In the genomic region with DNA sequence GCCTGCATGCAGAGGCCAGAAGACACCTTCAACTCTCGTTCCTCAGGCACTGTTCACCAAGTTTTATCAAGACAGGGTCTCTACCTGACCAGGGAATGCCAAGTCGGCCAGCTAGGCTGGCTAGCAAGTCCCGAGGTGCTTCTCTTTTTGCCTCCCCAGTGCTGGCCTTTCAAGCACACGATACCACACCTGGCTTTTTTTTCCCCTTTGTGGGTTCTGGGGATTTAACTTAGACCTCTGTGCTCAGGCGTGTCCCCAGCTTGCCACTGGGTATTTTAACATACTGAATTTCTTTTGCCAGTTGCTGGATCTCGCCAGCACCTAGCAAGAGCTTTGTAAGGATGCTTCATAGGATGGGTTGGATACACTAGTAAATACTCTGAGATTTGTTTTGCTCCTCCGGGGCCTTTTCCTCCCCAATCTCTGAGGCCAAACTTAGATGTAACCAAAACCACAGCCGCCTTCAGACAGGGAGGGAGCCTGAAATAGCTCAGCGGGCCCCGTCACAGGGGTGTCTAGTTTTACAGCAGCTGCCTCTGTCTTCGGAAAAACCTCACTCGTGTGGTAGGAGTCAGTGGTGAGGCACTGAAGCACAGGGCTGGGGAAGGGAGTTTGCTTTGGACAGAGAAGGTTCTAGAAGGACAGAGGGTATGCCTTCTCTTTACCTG, we compare ENCODE assay signal across 11 mouse cellular contexts. TPM values are rescaled to one million over a fixed set of nuclear protein-coding genes. Genes with fewer than 3 reads are reported as not detected.
DNase-seq lines count a peak whose midpoint lies in the region; ATAC-seq and TF ChIP-seq lines count a peak whose summit lies in the region.
"Had no signal": no experiment of that assay in that cellular context is flagged by ENCODE, and none has a peak within 500 bp of the region (broad histone marks: within the 10 kb centered on the region; RNA-seq: fewer than 3 reads in every experiment).

No protein-coding gene starts in this region.

- peaks cover 33% of the 10 kb centered on the region for H3K4me1 ChIP-seq in embryonic facial prominence, embryonic 13.5 days
- H3K4me1 ChIP-seq in embryonic facial prominence, embryonic 10.5 days, result 0 out of 2 replicates have a peak, but pooled peaks cover 4% of the 10 kb centered on the region

- H3K9me3 ChIP-seq in embryonic facial prominence, embryonic 13.5 days, result no peaks in the 10 kb centered on the region
- H3K9me3 ChIP-seq in embryonic facial prominence, embryonic 10.5 days, result no peaks in the 10 kb centered on the region
- H3K9me3 ChIP-seq: neural tube, embryonic 15.5 days had no signal

- no peak for ATAC-seq in embryonic facial prominence, embryonic 13.5 days (ENCODE audit: insufficient number of reproducible peaks, insufficient read depth, low FRiP score, low TSS enrichment, low read depth)
- ATAC-seq: forebrain, embryonic 16.5 days had no signal

- H3K27ac ChIP-seq in embryonic facial prominence, embryonic 13.5 days, result peak overlapping the region; percentile 71
- H3K27ac ChIP-seq in embryonic facial prominence, embryonic 10.5 days (replicated peaks), result no peak overlapping the region
- H3K27ac ChIP-seq in gastrocnemius, adult 2 months, result peak overlapping the region; percentile 94
- H3K27ac ChIP-seq: neural tube, embryonic 15.5 days had no signal

- no peak overlapping the region for H3K9ac ChIP-seq in embryonic facial prominence, embryonic 13.5 days
- H3K9ac ChIP-seq: neural tube, embryonic 15.5 days had no signal

- H3K36me3 ChIP-seq in embryonic facial prominence, embryonic 13.5 days, result no peaks in the 10 kb centered on the region
- H3K36me3 ChIP-seq in embryonic facial prominence, embryonic 10.5 days (replicated peaks), result no peaks in the 10 kb centered on the region
- H3K36me3 ChIP-seq: neural tube, embryonic 15.5 days had no signal

- TF ChIP-seq CTCF in gastrocnemius, adult 2 months (IDR thresholded peaks at IDR 0.05), result peak; percentile 20; the same call in 1 of the 2 replicates

- DNase-seq in embryonic facial prominence, embryonic 10.5 days (ENCODE audit: low spot score), result no peak
- peak; percentile 48 for DNase-seq in 416B (ENCODE audit: low read depth)
- peak; percentile 86 for DNase-seq in gastrocnemius, adult 2 months
- peak; percentile 31 for DNase-seq in right cerebral cortex, postnatal 14 days
- no peak for DNase-seq in adrenal gland, postnatal 10 days
- DNase-seq in embryo, embryonic 10 days (ENCODE audit: low spot score), result no peak
- DNase-seq in cerebellum, adult 11 months, result no peak
- DNase-seq: cerebellum, adult 9-10 months had no signal

- 54% methylated on average over 12 of the region's 12 CpGs for WGBS in embryonic facial prominence, embryonic 13.5 days
- 82% methylated on average over 12 of the region's 12 CpGs for WGBS in embryonic facial prominence, embryonic 10.5 days

- H3K27me3 ChIP-seq in embryonic facial prominence, embryonic 13.5 days, result no peaks in the 10 kb centered on the region
- H3K27me3 ChIP-seq in embryonic facial prominence, embryonic 10.5 days (replicated peaks; ENCODE audit: low read depth, poor library complexity, severe bottlenecking), result no peaks in the 10 kb centered on the region
- H3K27me3 ChIP-seq: neural tube, embryonic 15.5 days had no signal

- no peak overlapping the region for H3K4me2 ChIP-seq in embryonic facial prominence, embryonic 13.5 days
- H3K4me2 ChIP-seq: neural tube, embryonic 15.5 days had no signal

- intact Hi-C loops in gastrocnemius, adult 2 months (cut with DNase I), result no loop called here

- no peak overlapping the region for H3K4me3 ChIP-seq in embryonic facial prominence, embryonic 13.5 days
- H3K4me3 ChIP-seq in embryonic facial prominence, embryonic 10.5 days, result no peak overlapping the region
- H3K4me3 ChIP-seq in gastrocnemius, adult 2 months, result peak overlapping the region; percentile 28
- H3K4me3 ChIP-seq: neural tube, embryonic 15.5 days had no signal

RNA-seq across cellular contexts. Expression of a gene that starts 33.7 kb away (rescaled TPM):
- 2.5 and 3.9 TPM in 2 replicates for polyA plus RNA-seq in embryonic facial prominence, embryonic 13.5 days (2015; fragmentation: Nextera tagmentation; extraction: Ambion mirVana)
- 0.84 and 0.86 TPM in 2 replicates for polyA plus RNA-seq in embryonic facial prominence, embryonic 10.5 days (2016; fragmentation: Nextera tagmentation; extraction: Ambion mirVana)
- 1 to 10 TPM; 5.5 to 9.5 TPM for total RNA-seq in gastrocnemius, adult 2 months (2021)
- total RNA-seq in adrenal gland, postnatal 10 days (2021), result 1 to 10 TPM; 4.8 to 6.5 TPM

Comparison
In these comparisons a context has a peak if more than half of its experiments do, and no peak if none do; other contexts are left out.
1. DNase-seq: peak in 416B (single experiment), gastrocnemius, adult 2 months (single experiment) and right cerebral cortex, postnatal 14 days (single experiment); none in embryonic facial prominence, embryonic 10.5 days (single experiment), adrenal gland, postnatal 10 days (single experiment), embryo, embryonic 10 days (single experiment) and cerebellum, adult 11 months (single experiment).